Mouse (Mus musculus) c-Kit-negative CD71-positive TER-119-positive erythroid progenitor cells, embryonic 14.5 days (primary cell): ENCODE measurements around the gene Crnkl1.
"Not testable (repeated sequence)": the region's sequence is repeated elsewhere in the genome, so short reads cannot be mapped to it uniquely, and the experiment has no call there.

Experiments
- DNase-seq: peaks from one replicate; pipeline ENCODE4 v3.0.0-alpha.2; 2013; ENCODE audit warnings: low read depth, low spot score

Gene Crnkl1

DNA sequence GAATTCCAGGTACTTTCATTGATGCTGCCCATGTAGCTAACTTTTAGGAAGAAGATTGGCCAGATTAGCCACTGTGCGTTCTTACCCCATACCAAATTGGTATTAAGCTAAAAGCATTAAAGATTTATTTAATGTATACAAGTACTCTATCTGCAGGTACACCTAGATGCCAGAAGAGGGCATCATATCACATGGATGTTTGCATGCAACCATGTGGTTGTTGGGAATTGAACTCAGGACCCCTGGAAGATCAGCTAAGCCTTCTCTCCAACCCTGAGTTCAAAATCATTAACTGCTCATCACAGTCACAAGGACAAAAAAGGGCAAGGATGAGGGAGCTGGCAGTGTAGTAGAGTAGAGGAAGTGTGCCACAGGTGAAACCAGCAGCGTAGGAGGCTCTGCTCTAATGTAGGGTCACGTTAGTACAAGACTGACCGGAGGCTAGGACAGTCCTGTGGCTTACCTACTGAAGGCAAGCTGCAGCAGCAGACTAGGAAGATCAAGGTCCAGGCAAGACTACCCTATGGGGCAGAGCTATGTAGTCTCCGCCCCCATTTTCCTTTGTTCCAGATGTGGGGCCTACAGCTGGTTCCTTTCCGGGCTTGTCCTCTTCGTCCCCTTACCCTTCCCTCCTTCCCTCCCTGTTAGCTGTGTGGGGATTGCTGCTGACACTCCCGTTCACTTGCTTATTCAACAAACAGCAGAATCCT, 13.7 kb downstream of the Crnkl1 start:
- DNase-seq, result no peak

DNA sequence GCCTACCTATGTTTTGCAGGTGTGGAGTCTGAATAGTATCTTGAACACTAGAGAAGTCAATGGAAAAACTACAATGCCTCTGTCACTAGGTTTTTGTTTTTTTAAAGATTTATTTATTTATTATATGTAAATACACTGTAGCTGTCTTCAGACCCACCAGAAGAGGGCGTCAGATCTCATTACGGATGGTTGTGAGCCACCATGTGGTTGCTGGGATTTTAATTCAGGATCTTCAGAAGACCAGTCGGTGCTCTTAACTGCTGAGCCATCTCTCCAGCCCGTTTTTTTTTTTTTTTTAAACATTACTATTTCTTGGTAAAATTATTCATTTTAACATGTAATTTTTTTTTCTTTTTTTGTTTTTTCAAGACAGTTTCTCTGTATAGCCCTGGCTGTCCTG, 28.9 kb downstream of the Crnkl1 start:
- not testable (repeated sequence) for DNase-seq

DNA sequence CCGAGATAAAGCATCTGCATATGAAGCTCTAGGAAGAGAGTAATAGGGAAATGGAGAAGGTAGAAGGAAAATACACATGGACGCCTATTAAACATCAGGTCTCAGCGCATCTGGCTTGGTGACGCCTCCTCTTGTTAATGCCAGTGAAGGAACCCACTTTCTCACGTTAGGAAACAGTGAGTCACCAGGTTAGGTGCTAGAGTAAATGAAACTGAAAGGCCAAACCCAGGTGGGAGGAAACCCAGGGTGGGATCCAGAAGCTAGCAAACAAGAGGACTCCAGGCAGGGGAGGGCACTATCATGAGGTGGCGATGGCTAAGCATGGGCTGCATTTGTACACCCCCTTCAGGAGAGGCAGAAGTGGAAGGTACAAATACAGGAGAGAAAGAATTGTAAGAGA, 29.7 kb downstream of the Crnkl1 start:
- DNase-seq, result no peak

DNA sequence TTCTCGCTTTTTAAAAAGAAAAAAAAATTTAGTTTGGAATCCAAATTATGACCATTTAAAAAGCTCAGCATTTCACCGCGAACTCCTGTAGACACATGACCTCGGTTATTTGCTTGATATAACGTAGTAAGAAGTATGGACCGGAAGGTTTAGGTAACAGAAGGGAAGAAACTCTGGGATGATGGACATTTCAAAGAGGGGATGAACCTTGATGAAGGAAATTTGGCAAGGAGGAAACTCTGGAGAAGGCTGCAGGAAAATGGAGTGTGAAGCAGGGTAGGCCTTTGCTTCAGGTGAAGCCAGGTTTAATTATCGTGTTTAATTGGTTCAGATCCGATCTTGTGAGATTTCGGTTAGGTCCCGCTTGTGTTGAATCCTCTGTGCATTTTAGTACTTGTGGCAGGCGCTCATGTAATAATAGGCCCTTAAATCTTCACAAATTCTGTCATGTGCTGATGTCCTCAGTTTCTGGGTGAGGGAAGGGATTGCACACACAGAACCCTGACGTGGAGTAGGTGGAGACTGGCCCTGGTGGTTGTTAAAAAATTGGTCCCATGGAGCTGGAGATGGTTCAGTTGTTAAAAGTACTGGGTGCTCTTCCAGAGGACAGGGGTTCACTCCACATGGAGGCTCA, 30.7 kb downstream of the Crnkl1 start:
- DNase-seq, result no peak

DNA sequence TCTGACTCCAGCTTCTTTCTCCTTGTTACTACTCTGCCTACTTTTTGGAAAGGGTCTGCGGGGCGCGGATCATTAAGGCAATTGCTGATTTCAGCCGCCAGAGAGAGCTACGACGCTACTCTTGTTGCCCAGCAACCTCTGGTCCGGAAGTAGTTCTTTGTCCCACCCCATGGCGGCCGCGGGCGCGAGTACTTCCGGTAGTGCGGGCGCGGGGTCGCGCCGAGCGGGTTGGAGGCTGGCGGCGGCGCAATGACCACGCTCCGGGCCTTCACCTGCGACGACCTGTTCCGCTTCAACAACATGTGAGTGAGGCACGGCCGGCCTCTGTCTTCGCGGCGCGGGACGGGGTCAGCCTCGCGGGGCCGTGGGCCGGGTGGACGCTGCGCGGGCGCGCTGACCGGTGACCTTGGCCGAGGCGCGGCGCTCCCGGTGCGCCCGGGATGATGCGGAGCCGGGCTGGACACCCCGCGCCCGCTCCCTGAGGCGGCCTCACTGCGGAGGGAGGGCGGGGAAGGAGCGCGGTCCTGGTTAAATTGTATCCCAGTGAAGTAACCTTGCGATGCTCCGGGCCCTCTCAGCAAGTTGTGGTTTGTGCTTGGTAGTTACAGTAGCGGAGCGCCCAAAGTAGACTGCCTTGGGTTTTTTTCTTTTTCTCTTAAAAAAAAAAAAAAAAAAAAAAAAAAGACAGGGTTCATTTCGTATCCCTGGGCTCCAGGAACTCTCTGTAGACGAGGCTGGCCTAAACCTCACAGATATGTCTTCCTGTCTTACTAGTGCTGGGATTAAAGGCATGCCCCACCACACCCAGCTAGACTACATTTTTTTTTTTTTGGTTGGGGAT, 31.5 kb downstream of the Crnkl1 start:
- DNase-seq, result peak; percentile 62

DNA sequence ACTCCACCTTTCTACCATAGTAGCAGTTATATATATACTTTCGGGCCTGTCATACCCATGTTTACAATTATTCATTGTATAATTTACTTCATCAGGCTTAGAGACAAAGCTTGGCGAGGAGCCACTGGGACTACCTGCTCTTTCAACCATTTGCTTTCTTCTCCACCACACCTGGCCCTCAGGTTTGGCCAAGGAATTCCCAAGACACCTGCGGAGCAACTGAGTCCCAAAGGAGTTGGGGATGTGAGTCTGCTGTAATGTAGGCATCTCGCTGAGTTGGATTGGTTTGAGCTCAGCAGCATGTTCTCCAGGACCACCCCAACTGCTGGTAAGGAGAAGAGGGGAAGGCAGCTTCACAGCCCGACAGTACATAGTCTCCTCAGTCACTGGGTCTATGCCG, 33.0 kb downstream of the Crnkl1 start, which contains the start of gene Naa20:
Gene Naa20, plus strand, starts transcription at position 239 of the 400 bp plus-strand sequence.
- DNase-seq, result no peak

DNA sequence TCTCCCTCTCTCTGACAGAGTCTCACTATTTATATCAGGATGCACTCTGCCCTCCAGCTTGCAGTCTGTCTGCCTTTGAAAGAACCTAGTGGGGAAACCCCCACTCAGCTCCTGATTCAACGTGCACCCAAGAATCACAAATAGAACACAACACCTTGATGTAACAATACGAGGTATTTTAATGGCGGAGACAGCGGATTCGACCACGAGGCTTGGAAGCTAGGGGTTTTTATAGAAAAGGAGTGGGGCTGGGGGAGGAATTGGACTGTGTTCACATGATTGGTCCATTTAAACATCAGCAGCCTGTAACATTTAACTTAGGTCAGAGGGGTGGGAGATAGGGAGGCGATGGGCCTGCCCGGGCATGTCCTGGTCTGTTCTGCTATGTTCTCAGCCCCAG, 34.5 kb downstream of the Crnkl1 start:
- not testable (repeated sequence) for DNase-seq

DNA sequence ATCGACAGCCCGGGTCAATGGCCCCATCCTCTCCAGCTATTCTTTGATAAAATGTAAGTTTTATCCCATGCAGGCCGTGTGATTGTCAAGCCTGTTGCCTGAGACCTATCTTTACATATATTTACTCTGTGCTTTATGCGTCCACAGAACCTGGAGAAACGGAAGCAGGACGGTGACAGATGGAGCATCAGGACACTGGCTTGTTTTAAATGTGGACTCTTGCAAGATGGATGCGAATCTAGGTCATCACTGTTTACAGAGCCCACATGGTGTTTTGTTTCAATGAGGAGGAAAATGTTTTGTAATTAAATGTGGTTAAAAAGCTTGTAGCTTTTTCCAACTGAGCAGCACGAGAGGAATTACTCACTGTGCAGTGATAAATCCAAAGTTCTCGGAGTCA, 36.7 kb downstream of the Crnkl1 start:
- no peak for DNase-seq

DNA sequence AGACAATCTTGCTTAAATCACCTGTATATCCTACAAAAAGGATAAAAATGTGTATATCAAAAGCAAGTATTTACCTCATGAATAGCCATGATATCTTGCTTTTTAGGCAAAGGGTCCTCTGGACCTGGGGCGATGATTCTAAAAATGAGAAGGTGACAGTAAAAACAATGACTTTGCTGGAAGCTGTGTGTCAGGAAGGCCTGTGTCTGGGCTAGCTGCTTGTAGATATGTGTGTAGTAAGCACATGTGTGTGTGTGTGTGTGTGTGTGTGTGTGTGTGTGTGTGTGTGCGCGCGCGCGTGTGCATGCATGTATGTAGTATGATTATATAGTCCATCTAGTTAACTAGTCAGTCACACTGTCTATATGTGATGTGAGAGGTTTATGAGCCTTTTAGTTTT, 41.1 kb downstream of the Crnkl1 start:
- DNase-seq, result no peak

DNA sequence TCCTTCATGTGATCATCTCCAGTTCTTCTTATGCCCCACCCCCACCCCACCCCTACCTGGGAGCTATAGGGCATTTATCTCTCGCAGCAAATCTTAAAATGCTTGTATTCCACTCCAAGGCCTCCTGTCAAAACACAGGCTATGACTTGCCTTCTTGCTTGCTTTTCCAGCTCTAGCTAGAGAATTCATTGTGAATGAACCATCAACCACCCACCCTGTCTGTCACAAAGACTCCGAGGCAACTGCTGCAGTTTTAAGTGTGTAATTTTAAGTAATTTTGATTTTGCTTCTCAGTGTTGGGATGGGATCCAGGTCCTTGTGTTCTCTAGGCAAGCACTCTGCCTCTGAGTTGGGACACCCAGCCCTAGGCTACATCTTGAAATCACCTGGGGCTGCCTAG, 44.2 kb downstream of the Crnkl1 start:
- DNase-seq, result no peak

DNA sequence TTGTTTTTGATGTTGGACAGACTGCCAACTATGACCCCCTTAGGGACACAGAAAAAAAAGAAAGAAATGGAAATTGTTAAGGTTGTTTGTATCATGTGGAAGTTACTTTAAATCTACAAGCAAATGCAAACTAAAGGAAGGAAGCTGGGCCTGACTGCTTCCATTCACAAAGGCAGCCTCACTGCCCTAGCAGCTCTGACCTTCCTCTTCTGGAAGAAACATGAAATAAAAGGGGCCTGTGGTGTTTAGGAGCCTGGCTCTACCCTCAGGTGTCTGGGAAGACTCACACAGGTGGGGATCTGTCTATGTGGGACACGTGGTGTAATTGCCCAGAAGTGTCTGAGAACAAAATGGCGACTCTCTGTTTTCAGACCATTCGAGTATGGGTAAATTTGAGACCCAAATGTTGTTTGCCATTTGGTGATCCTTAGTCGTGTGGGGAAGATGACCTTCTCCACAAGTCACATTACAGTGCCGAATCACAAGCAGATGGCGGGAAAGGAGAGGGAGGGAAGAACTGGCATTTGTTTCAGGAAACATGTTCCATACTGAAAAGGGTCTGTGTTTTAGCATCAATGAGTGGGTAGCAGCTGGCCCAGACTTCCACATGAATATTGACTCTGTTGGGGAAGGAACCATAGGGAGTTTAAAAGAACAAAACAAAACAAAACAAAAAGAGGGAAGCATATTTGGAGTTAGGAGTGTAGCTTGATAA, 45.9 kb downstream of the Crnkl1 start:
- DNase-seq, result no peak

DNA sequence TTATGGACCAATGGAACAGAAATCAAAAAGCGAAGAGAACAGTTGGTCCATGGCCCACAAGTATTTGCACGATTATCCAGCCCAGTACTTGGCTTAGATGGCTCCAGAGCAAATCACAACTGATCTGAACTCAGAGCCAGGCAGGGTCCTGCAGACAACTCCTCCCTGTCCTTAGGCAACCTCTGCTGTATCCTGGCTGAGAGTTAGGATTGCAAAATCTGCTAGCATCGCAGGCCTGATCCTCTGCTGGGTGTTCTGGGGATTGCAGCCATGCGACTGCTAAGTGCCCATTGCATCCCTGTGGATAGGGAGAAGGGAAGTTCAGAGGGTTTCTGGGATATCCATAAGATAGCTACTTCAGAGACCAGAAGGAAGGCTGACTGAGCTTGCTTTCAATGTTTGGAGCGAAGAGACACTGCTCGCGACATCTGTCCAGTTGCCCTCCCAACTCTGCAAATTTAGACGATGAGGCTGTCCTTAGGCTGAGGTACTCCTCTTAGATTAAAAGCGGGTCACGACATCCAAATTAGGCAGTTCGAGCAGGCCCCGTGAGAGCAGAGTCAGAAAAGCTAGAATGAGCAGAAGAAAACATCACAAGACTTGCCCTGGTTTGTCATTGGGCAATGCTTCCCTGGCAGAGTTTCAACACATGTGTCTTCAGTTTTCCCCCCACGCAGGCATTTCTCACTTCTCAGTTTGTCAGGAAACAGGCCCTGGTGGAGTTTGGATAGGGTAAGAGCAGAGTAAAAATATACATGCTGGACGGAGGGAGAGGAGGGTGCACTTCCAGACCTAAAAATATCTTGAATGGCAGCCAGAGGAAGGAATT, 46.7 kb downstream of the Crnkl1 start:
- DNase-seq, result no peak

DNA sequence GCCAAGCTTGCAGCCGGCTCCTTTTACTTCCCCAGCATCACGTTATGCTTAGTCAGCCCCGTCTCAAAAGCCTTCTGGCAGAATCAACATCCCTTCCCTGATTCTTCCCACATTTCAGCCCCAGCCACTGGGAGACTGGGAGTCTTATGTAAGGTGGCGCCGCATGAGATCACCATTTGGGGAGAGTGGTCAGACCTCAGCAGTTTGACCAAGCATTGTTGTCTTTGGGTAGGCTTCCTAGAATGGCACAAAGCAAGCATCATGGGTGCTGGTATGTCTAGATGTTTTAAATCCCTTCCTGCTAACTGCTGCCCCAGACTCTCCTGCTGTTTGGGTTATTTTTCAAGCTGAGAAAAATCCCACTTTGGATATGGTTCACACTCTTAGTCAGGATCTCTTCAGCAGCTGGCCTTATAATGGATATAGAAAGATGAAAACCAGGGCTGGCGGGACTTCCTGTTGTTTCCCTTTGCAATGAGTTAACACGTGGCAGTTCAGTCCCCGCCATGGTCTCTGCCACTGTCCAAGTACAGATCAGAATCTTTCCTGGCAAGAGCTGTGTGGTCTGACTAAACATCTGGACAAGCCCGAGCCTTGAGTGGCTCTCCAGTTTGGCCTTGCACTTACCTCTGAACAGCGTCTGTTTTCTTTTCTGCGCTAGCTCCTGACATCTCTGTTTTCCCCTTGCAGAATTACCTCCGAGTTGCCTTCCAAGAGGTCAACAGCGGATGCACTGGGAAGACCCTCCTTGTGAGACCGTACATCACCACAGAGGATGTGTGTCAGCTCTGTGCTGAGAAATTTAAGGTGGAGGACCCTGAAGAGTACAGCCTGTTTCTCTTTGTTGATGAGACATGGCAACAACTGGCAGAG, 49.7 kb downstream of the Crnkl1 start:
- DNase-seq, result no peak

DNA sequence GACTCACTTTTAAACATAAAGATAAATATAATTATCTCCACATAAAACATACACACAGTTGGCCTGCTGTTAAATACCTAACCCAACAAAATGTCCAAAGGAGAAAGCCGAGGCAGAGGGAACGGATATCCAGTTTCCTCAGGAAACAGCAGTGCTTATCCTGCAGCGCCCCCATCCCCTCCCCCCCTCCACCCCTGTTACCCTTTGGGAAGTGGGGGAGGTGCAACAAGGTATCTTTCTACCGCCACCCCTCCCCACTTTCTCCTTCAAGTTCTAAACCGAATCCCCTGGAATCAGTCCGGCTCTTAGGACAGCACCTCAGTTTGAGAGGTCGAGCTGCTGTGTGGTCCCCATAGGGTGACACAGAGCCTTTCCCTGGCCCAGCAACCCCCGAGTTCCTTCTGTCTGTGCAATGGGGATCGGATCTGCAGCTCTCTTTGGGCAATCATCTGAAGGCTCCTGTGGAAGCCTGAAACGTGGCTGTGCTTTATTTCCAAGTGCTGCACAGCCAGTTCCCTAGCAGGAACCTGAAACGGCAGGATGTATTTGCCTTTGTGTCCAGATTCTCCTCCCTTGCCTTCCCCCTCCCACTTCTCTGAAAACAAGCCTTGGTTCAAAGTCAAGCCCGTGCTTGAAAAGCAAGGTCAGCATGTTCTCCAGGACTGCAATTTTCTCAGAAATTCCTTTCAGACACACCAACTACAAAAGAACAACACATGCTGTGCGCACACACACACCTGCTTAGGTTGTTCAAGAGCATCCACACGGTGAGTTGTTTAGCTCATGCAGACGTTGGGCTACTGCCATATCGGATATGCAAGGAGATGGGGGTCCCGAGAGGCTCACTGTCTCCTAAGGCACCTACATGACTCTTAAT, 50.5 kb downstream of the Crnkl1 start:
- DNase-seq, result no peak

DNA sequence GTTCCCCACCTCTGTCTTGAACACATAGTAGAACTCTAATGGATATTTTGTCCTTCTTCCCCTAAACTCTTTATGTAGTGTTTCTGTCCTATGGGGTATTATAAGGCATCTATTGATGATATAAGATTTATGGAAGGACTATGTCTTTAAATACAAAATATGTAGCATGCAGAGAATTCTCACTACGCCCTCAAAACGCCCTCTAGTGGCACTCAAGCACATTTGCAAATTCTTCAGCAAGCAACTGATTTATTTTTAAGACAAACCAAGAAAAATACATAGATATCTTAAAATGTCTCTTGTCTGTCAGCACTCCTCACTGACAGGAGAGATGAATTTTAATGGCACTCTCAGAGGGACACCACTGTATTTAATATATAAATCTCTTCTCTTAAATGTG, 52.4 kb downstream of the Crnkl1 start:
- DNase-seq, result no peak

DNA sequence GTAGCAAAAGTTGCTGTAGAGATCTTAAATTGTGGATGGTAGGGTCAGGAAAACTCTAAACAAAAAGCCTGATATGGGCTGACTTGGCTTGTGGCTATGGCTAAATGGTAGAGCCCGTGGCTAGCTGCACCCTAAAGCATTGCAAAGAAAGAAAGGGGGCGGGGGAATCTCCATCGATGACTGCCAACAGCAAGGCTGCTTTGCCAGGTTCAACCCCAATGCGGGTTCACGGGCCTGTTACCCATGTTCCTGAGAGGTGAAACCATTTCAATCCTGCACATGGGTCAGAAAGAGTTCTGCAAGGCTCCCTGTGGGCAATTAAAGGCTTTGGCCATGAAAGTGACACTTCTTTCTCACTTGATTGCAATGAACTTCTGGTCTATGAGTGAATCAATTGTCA, 52.9 kb downstream of the Crnkl1 start:
- no peak for DNase-seq

DNA sequence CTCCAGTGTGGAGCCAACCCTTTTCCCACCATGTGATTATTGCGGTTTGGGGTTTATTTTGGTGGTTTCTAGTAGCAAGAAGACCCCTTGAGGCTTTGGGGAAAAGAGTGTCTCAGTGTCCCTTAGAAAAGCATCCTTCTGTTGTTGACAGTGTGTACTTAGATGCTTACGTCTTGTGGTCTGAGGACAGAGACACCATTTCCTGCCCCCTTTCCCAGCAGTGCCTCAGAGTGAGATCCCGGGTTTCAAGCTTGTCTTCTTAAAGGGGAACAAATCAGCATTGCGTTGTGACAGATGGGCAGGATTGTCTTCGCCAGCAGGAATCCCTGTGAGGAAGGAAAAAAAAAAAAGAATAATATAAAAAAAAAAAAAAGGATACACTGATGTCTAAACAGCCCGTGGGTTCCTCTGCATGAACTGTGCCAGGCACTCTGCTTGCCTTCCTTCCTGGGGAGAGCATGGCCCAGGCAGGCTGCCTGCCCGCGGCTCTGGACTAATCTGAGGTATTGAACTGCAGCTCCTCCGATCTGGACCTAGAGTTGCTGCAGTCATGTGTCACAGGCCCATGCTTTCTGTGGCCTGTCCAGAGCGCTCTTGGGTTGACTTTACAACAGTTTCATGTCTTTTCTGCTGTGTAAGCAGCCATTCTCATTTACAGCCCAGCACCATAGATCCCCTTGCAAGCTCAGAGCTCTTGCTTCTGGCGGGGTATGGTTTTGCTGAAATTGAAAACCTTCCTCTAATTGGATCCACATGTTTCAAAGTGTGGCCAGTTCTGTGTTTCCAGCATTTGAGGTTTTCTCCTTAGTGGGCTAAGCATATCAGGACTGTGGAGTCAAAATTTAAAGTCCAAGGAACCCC, 53.7 kb downstream of the Crnkl1 start:
- no peak for DNase-seq

DNA sequence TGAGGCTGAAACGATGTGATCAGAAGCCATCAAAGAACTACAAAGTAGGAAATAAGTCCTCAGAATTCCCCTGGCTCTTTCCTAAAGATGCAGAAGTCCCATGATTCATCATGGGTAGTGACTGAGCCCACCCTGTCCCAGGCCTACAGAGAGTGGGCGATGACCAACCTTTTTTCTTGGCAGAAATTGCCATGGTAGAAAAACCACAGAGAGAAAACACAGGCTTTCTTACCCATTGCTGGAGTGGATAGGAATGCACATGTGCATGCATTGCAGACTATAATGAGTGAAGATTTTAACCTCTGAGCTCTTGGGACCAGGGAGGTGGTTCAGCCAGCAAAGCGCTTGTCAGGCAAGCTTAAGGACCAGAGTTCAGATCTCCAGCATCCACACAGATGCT, 57.6 kb downstream of the Crnkl1 start:
- DNase-seq, result no peak
